Mouse (Mus musculus): ENCODE data around the gene Slc1a5.
A peak's percentile ranks its signal among the peaks of the same experiment; 100 is the strongest.

Slc1a5 gene

GRCm38 (mm10) chr7:16780825-16781554, at the start of gene Slc1a5:
Gene Slc1a5 (plus strand): TSS chr7:16781340.
- peak; percentile 89 for DNase-seq (ENCODE audit: low spot score)

GRCm38 (mm10) chr7:16731893-16732422, 49.2 kb upstream of the Slc1a5 start:
- DNase-seq (ENCODE audit: low spot score), result no peak

GRCm38 (mm10) chr7:16737606-16738072, 43.5 kb upstream of the Slc1a5 start:
- DNase-seq (ENCODE audit: low spot score), result no peak

GRCm38 (mm10) chr7:16738073-16738696, 43.0 kb upstream of the Slc1a5 start, which contains the start of gene Ap2s1:
Gene Ap2s1 (plus strand): TSS chr7:16738410.
- DNase-seq (ENCODE audit: low spot score), result peak; percentile 85

- DNase-seq (ENCODE audit: low spot score), result no peak
Measured at GRCm38 (mm10) chr7:16739056-16739604, 42.0 kb upstream of the Slc1a5 start.

- DNase-seq (ENCODE audit: low spot score), result no peak
Measured at GRCm38 (mm10) chr7:16745373-16745772, 35.8 kb upstream of the Slc1a5 start.

- DNase-seq (ENCODE audit: low spot score), result no peak
Measured at GRCm38 (mm10) chr7:16746093-16746492, 35.0 kb upstream of the Slc1a5 start.

- no peak for DNase-seq (ENCODE audit: low spot score)
Measured at GRCm38 (mm10) chr7:16747656-16748055, 33.5 kb upstream of the Slc1a5 start.

GRCm38 (mm10) chr7:16752016-16752415, 29.1 kb upstream of the Slc1a5 start:
- DNase-seq (ENCODE audit: low spot score), result no peak

- DNase-seq (ENCODE audit: low spot score), result no peak
Measured at GRCm38 (mm10) chr7:16755362-16756017, 25.6 kb upstream of the Slc1a5 start.

GRCm38 (mm10) chr7:16758872-16759574, 22.1 kb upstream of the Slc1a5 start:
- no peak for DNase-seq (ENCODE audit: low spot score)

GRCm38 (mm10) chr7:16760292-16760691, 20.8 kb upstream of the Slc1a5 start:
- no peak for DNase-seq (ENCODE audit: low spot score)

GRCm38 (mm10) chr7:16761005-16761481, 20.1 kb upstream of the Slc1a5 start:
- no peak for DNase-seq (ENCODE audit: low spot score)

- no peak for DNase-seq (ENCODE audit: low spot score)
Measured at GRCm38 (mm10) chr7:16761630-16762029, 19.5 kb upstream of the Slc1a5 start.

GRCm38 (mm10) chr7:16763463-16764218, 17.5 kb upstream of the Slc1a5 start:
- DNase-seq (ENCODE audit: low spot score), result no peak

- DNase-seq (ENCODE audit: low spot score), result no peak
Measured at GRCm38 (mm10) chr7:16766443-16766842, 14.7 kb upstream of the Slc1a5 start.

- no peak for DNase-seq (ENCODE audit: low spot score)
Measured at GRCm38 (mm10) chr7:16775888-16776287, 5.3 kb upstream of the Slc1a5 start.

- DNase-seq (ENCODE audit: low spot score), result no peak
Measured at GRCm38 (mm10) chr7:16780076-16780475, 1.1 kb upstream of the Slc1a5 start.

GRCm38 (mm10) chr7:16781555-16781815, 345 bp downstream of the Slc1a5 start:
- no peak for DNase-seq (ENCODE audit: low spot score)

- DNase-seq (ENCODE audit: low spot score), result no peak
Measured at GRCm38 (mm10) chr7:16781816-16782554, 845 bp downstream of the Slc1a5 start.
